In the genomic region with DNA sequence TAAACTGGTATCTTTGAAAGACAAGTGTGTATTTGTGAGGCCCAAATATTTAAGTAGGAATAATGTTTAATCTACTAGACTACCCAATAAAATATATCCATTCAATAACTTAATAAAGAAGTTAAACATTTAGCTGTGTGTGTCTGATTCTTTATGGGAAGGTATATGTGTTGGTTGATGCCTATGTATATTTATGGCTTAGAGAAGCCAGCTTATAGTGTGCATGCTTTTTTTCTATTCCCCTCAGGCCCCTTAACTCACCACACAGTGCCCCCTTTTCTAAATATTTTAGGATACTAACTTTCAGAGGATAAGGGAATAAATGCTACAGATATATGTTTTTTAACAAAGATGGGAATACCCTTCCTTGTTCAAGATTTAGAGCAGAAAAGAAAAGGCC, we compare ENCODE assay signal across 21 mouse cellular contexts.
"Had no signal": no experiment of that assay in that cellular context is flagged by ENCODE, and none has a peak within 500 bp of the region (broad histone marks: within the 10 kb centered on the region; RNA-seq: fewer than 3 reads in every experiment).

No protein-coding gene starts in this region.

- H3K9me3 ChIP-seq: heart, embryonic 10.5 days; heart, embryonic 12.5 days; hindbrain, embryonic 15.5 days; intestine, embryonic 15.5 days; limb, embryonic 10.5 days; limb, embryonic 12.5 days had no signal

- H3K4me3 ChIP-seq: gastrocnemius, adult 2 months; heart, embryonic 10.5 days; heart, embryonic 12.5 days; hindbrain, embryonic 15.5 days; intestine, embryonic 15.5 days; left cerebral cortex, adult 2 months; limb, embryonic 10.5 days; limb, embryonic 12.5 days had no signal

- H3K4me1 ChIP-seq: heart, embryonic 10.5 days; heart, embryonic 12.5 days; intestine, embryonic 15.5 days had no signal

- DNase-seq: gastrocnemius, adult 2 months; gastrocnemius, postnatal 10 days; gastrocnemius, postnatal 25 days; heart, adult 18-20 months; heart, postnatal 4 days; kidney, adult 18-20 months; kidney, adult 8-10 months; kidney, postnatal 10 days; kidney, postnatal 25 days; layer of hippocampus, adult 9-11 months; liver had no signal

- H3K4me2 ChIP-seq: heart, embryonic 12.5 days; hindbrain, embryonic 15.5 days; intestine, embryonic 15.5 days; limb, embryonic 12.5 days had no signal

- H3K27me3 ChIP-seq: heart, embryonic 12.5 days; hindbrain, embryonic 15.5 days; intestine, embryonic 15.5 days; limb, embryonic 12.5 days had no signal

- H3K36me3 ChIP-seq: heart, embryonic 10.5 days; heart, embryonic 12.5 days; hindbrain, embryonic 15.5 days; intestine, embryonic 15.5 days; limb, embryonic 10.5 days; limb, embryonic 12.5 days had no signal

- H3K27ac ChIP-seq: gastrocnemius, adult 2 months; heart, embryonic 10.5 days; intestine, embryonic 15.5 days; left cerebral cortex, adult 2 months; limb, embryonic 10.5 days; limb, embryonic 12.5 days had no signal

- H3K9ac ChIP-seq: heart, embryonic 12.5 days; hindbrain, embryonic 15.5 days; intestine, embryonic 15.5 days; limb, embryonic 12.5 days had no signal

- ATAC-seq: forebrain, embryonic 16.5 days; inflammation-experienced regulatory T-cells, adult 6 months; intestine, embryonic 15.5 days; intestine, postnatal 0 days had no signal
